12 mouse cellular contexts compared by ENCODE assay signal in genomic region chr6:87530386-87530785, GRCm38 (mm10).
"Had no signal": no experiment of that assay in that cellular context is flagged by ENCODE, and none has a peak within 500 bp of the region (broad histone marks: within the 10 kb centered on the region; RNA-seq: fewer than 3 reads in every experiment).

No protein-coding gene starts in this region.

- H3K27ac ChIP-seq: limb, embryonic 10.5 days; liver, embryonic 14.5 days; midbrain, embryonic 13.5 days; neural tube, embryonic 15.5 days had no signal

- H3K36me3 ChIP-seq: limb, embryonic 10.5 days; midbrain, embryonic 13.5 days; neural tube, embryonic 15.5 days had no signal

- ATAC-seq: intestine, postnatal 0 days; midbrain, embryonic 13.5 days had no signal

- H3K4me3 ChIP-seq: limb, embryonic 10.5 days; midbrain, embryonic 13.5 days; myocyte; neural tube, embryonic 15.5 days had no signal

- DNase-seq: kidney, adult 8-10 months; kidney, postnatal 25 days; lung, embryonic 14.5 days; lung, postnatal 10 days; lung, postnatal 4 days; spleen, adult 18-20 months had no signal

- H3K9ac ChIP-seq: liver, embryonic 14.5 days; lung, embryonic 14.5 days; midbrain, embryonic 13.5 days; neural tube, embryonic 15.5 days had no signal

- H3K4me1 ChIP-seq: limb, embryonic 10.5 days; neural tube, embryonic 15.5 days had no signal

- H3K4me2 ChIP-seq: lung, embryonic 14.5 days; midbrain, embryonic 13.5 days; neural tube, embryonic 15.5 days had no signal

- H3K9me3 ChIP-seq: limb, embryonic 10.5 days; midbrain, embryonic 13.5 days; neural tube, embryonic 15.5 days had no signal

- H3K27me3 ChIP-seq: neural tube, embryonic 15.5 days had no signal
